Mouse (Mus musculus) G1E (cell line): ENCODE results near the gene Tspan13.

ENCODE experiments used
- CTCF ChIP-seq: IDR thresholded peaks from 2 replicates; pipeline ENCODE4 v1.5.1; 2012; ENCODE audit warnings: low read depth, low read length, inconsistent platforms, mixed read lengths
- GATA1 ChIP-seq: IDR thresholded peaks from 2 replicates; pipeline ENCODE4 v1.6.1; 2012; ENCODE audit warnings: borderline replicate concordance, low read length, inconsistent platforms, mixed read lengths
- GATA2 ChIP-seq: IDR thresholded peaks from 2 replicates; pipeline ENCODE4 v1.6.1; 2012; ENCODE audit warnings: low read depth, low read length, inconsistent platforms, borderline replicate concordance
- POLR2AphosphoS5 ChIP-seq: IDR thresholded peaks from 2 replicates; pipeline ENCODE4 v1.6.1; 2012; ENCODE audit warnings: low read depth, low read length, inconsistent platforms; ENCODE audit not compliant: insufficient replicate concordance
- TAL1 ChIP-seq: conservative IDR thresholded peaks from 2 replicates; pipeline ENCODE4 v1.6.1; 2012; ENCODE audit warnings: low read depth, low read length, inconsistent platforms, mixed read lengths

DNA sequence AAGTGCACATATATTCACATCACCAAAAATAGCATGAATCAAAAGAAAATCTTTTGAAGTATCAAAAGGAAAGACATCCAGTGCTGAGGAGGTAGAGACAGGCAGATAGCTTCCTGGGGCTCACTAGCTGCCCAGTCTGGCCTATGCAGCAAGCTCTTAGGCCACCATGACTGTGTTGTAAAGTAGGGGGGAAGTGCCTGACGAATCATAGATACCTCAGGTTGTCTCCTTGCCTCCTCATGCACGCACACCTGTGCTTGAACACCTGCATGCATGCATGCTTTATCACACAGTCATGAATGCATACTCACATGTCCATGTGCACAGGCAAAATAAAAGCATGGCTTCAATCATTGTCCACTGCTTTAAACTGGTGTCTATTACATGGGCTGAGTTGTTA lies 2.4 kb upstream of the Tspan13 start:
- TF ChIP-seq CTCF: no peak
- no peak for TF ChIP-seq TAL1
- no peak for TF ChIP-seq GATA1
- TF ChIP-seq GATA2: no peak
- no peak for TF ChIP-seq POLR2AphosphoS5
